In the genomic region with DNA sequence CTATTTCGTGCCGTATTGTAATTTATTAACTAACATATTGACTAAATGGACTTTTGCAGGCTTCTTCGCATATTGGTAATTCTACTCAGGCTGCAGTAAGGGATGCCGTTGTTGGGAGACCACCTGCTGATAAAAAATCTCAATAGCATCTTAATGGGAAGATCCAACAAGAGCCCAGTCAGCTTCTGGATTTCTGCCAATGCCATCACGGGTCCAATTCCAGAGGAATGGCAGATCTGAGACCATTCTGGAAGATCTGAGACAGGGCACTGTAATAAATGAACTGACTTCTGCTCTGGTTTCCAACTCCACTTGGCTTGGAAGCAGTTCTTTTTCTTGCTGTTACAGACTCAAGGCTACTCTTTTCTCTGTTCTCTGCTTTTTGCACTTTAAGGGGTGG, we compare ENCODE assay signal across 16 mouse cellular contexts. TPM values are rescaled to one million over a fixed set of nuclear protein-coding genes. Genes with fewer than 3 reads are reported as not detected.
DNase-seq lines count a peak whose midpoint lies in the region; ATAC-seq and TF ChIP-seq lines count a peak whose summit lies in the region.
"Had no signal": no experiment of that assay in that cellular context is flagged by ENCODE, and none has a peak within 500 bp of the region (broad histone marks: within the 10 kb centered on the region; RNA-seq: fewer than 3 reads in every experiment).

No protein-coding gene starts in this region.

- no peaks in the 10 kb centered on the region for H3K9me3 ChIP-seq in hindbrain, postnatal 0 days (ENCODE audit: low read length)
- no peaks in the 10 kb centered on the region for H3K9me3 ChIP-seq in hindbrain, embryonic 11.5 days (ENCODE audit: control insufficient read depth, low read length)
- H3K9me3 ChIP-seq: limb, embryonic 10.5 days; liver, embryonic 13.5 days had no signal

- intact Hi-C loops in gastrocnemius, postnatal 14 days (cut with DNase I; ENCODE audit: low total_unique reads) = loop anchor here (5.0 kb wide), 1 partner anchor 58 kb away; no protein-coding TSS in a partner anchor

- ATAC-seq in hindbrain, postnatal 0 days = no peak
- no peak for ATAC-seq in hindbrain, embryonic 11.5 days (ENCODE audit: low FRiP score)

- no peaks in the 10 kb centered on the region for H3K27me3 ChIP-seq in hindbrain, postnatal 0 days (ENCODE audit: insufficient read depth, low read length)
- no peaks in the 10 kb centered on the region for H3K27me3 ChIP-seq in hindbrain, embryonic 11.5 days (ENCODE audit: control insufficient read depth, insufficient read depth, low read length)
- H3K27me3 ChIP-seq: liver, embryonic 13.5 days had no signal

- 41% methylated on average over 5 of the region's 5 CpGs for WGBS in hindbrain, postnatal 0 days
- WGBS in hindbrain, embryonic 11.5 days = 85% methylated on average over 5 of the region's 5 CpGs

- no peak overlapping the region for H3K27ac ChIP-seq in hindbrain, postnatal 0 days
- H3K27ac ChIP-seq in hindbrain, embryonic 11.5 days (ENCODE audit: low read depth, low read length) = no peak overlapping the region
- H3K27ac ChIP-seq: kidney, postnatal 0 days; limb, embryonic 10.5 days; liver, embryonic 13.5 days; stomach, postnatal 0 days had no signal

- TF ChIP-seq CTCF in hindbrain, postnatal 0 days (IDR thresholded peaks at IDR 0.05; ENCODE audit: low read depth) = no peak

- H3K9ac ChIP-seq in hindbrain, postnatal 0 days (replicated peaks; ENCODE audit: low read length) = no peak overlapping the region
- H3K9ac ChIP-seq in hindbrain, embryonic 11.5 days (ENCODE audit: low read depth, low read length) = no peak overlapping the region
- H3K9ac ChIP-seq: liver, embryonic 13.5 days had no signal

- peaks cover 13% of the 10 kb centered on the region; the same call in 1 of the 2 replicates for H3K36me3 ChIP-seq in hindbrain, postnatal 0 days (ENCODE audit: insufficient read depth, low read length)
- no peaks in the 10 kb centered on the region for H3K36me3 ChIP-seq in hindbrain, embryonic 11.5 days (ENCODE audit: control insufficient read depth, insufficient read depth, low read length)

- no peaks in the 10 kb centered on the region for H3K4me1 ChIP-seq in hindbrain, postnatal 0 days (ENCODE audit: insufficient read depth, low read length)
- no peaks in the 10 kb centered on the region for H3K4me1 ChIP-seq in hindbrain, embryonic 11.5 days (replicated peaks; ENCODE audit: control insufficient read depth, insufficient read depth, low read length)
- H3K4me1 ChIP-seq: limb, embryonic 10.5 days; liver, embryonic 13.5 days had no signal

- DNase-seq in adrenal gland, postnatal 10 days = peak; percentile 31
- DNase-seq in adrenal gland, postnatal 25 days = no peak
- DNase-seq in hindbrain, postnatal 0 days (ENCODE audit: low spot score) = peak; percentile 72
- no peak for DNase-seq in hindbrain, embryonic 11.5 days (ENCODE audit: low spot score)
- DNase-seq in right cerebral cortex, postnatal 14 days = peak; percentile 10
- DNase-seq in right cerebral cortex, adult 2 months (ENCODE audit: low spot score in 2 of 2) = no peak
- DNase-seq in thymus, postnatal 10 days (ENCODE audit: low spot score in 2 of 2) = no peak
- no peak for DNase-seq in gastrocnemius, postnatal 14 days
- DNase-seq: embryo, embryonic 11 days; liver, embryonic 13.5 days; lung, postnatal 14 days; thymus, postnatal 4 days had no signal

- no peak overlapping the region for H3K4me3 ChIP-seq in hindbrain, postnatal 0 days (ENCODE audit: low read length)
- H3K4me3 ChIP-seq in hindbrain, embryonic 11.5 days (ENCODE audit: low read depth, low read length) = no peak overlapping the region
- H3K4me3 ChIP-seq: limb, embryonic 10.5 days; liver, embryonic 13.5 days had no signal

- no peak overlapping the region for H3K4me2 ChIP-seq in hindbrain, postnatal 0 days (ENCODE audit: low read depth, low read length)
- H3K4me2 ChIP-seq in hindbrain, embryonic 11.5 days (replicated peaks; ENCODE audit: low read depth, low read length) = no peak overlapping the region
- H3K4me2 ChIP-seq: liver, embryonic 13.5 days; midbrain, embryonic 11.5 days had no signal

RNA-seq across cellular contexts. Expression of a gene that starts 23.4 kb away (rescaled TPM):
- 10 to 100 TPM; 83.3 to 97.3 TPM for total RNA-seq in adrenal gland, postnatal 10 days (2021)
- 29.8 and 41.6 TPM in 2 replicates for total RNA-seq in adrenal gland, postnatal 25 days (2021)
- 5.6 and 9.1 TPM in 2 replicates for total RNA-seq in hindbrain, postnatal 0 days (2014; rRNA removed)
- 12.3 and 12.7 TPM in 2 replicates for polyA plus RNA-seq in hindbrain, postnatal 0 days (2015; fragmentation: Nextera tagmentation; extraction: Ambion mirVana)
- polyA plus RNA-seq in hindbrain, embryonic 11.5 days (2014; fragmentation: Nextera tagmentation; extraction: Ambion mirVana) = 2.7 and 4.4 TPM in 2 replicates
- 10 to 100 TPM; 55.0 to 57.6 TPM for total RNA-seq in gastrocnemius, postnatal 14 days (2021)

RNA-seq across cellular contexts. Expression of a gene that starts 40.1 kb away (rescaled TPM):
- 100 to 1,000 TPM in 1 of 2 experiments, 10 to 100 TPM in 1; 92.3 to 110 TPM for total RNA-seq in adrenal gland, postnatal 10 days (2021)
- total RNA-seq in adrenal gland, postnatal 25 days (2021) = 114 and 171 TPM in 2 replicates
- 7.2 and 11.1 TPM in 2 replicates for total RNA-seq in hindbrain, postnatal 0 days (2014; rRNA removed)
- 5.4 and 6.0 TPM in 2 replicates for polyA plus RNA-seq in hindbrain, postnatal 0 days (2015; fragmentation: Nextera tagmentation; extraction: Ambion mirVana)
- polyA plus RNA-seq in hindbrain, embryonic 11.5 days (2014; fragmentation: Nextera tagmentation; extraction: Ambion mirVana) = 8.4 and 9.4 TPM in 2 replicates
- 10 to 100 TPM; 15.4 to 16.0 TPM for total RNA-seq in gastrocnemius, postnatal 14 days (2021)

RNA-seq across cellular contexts. Expression of a gene that starts 50.8 kb away (rescaled TPM):
- 100 to 1,000 TPM; 128 to 139 TPM for total RNA-seq in adrenal gland, postnatal 10 days (2021)
- 131 TPM in 2 replicates for total RNA-seq in adrenal gland, postnatal 25 days (2021)
- 366 and 402 TPM in 2 replicates for total RNA-seq in hindbrain, postnatal 0 days (2014; rRNA removed)
- 672 and 704 TPM in 2 replicates for polyA plus RNA-seq in hindbrain, postnatal 0 days (2015; fragmentation: Nextera tagmentation; extraction: Ambion mirVana)
- polyA plus RNA-seq in hindbrain, embryonic 11.5 days (2014; fragmentation: Nextera tagmentation; extraction: Ambion mirVana) = 300 and 304 TPM in 2 replicates
- total RNA-seq in gastrocnemius, postnatal 14 days (2021) = 10 to 100 TPM; 37.1 to 40.6 TPM

Comparison
In these comparisons a context has a peak if more than half of its experiments do, and no peak if none do; other contexts are left out.
1. DNase-seq: peak in adrenal gland, postnatal 10 days (single experiment), hindbrain, postnatal 0 days (single experiment) and right cerebral cortex, postnatal 14 days (single experiment); none in adrenal gland, postnatal 25 days (single experiment), hindbrain, embryonic 11.5 days (single experiment), right cerebral cortex, adult 2 months (0 of 2), thymus, postnatal 10 days (0 of 2) and gastrocnemius, postnatal 14 days (single experiment).